Mouse (Mus musculus) forebrain, embryonic 11.5 days (tissue): ENCODE measurements around the gene Nhlh1. TPM values are rescaled to one million over a fixed set of nuclear protein-coding genes. Genes with fewer than 3 reads are reported as not detected.

Experiments used
- ATAC-seq: fragments of 200-750 bp; cut with Nextera tagmentation; replicated peaks from 2 replicates; pipeline ENCODE4 v1.8.0; 2017; ENCODE audit warnings: moderate TSS enrichment; ENCODE audit not compliant: low FRiP score
- DNase-seq: peaks from one replicate; pipeline ENCODE4 v3.0.0-alpha.2; 2017; ENCODE audit warnings: low spot score
- H3K27ac ChIP-seq: fragments of 300-500 bp; sonication (generic); 2 replicates; pipeline ENCODE4 v1.5.1; 2014; ENCODE audit warnings: low read depth, low read length
- H3K27me3 ChIP-seq: fragments of 300-500 bp; sonication (generic); 2 replicates; pipeline ENCODE4 v1.6.1; 2014; ENCODE audit warnings: mild to moderate bottlenecking, low read length, mixed read lengths; ENCODE audit not compliant: control insufficient read depth, insufficient read depth
- H3K36me3 ChIP-seq: fragments of 300-500 bp; sonication (generic); 2 replicates; pipeline ENCODE4 v1.6.1; 2014; ENCODE audit warnings: mild to moderate bottlenecking, low read length, moderate library complexity, mixed read lengths; ENCODE audit not compliant: control insufficient read depth, insufficient read depth
- H3K4me1 ChIP-seq: fragments of 300-500 bp; sonication (generic); replicated peaks from 2 replicates; pipeline ENCODE4 v1.6.1; 2014; ENCODE audit warnings: low read length, mixed read lengths; ENCODE audit not compliant: control insufficient read depth, insufficient read depth
- H3K4me2 ChIP-seq: fragments of 300-500 bp; sonication (generic); 2 replicates; pipeline ENCODE4 v1.6.1; 2014; ENCODE audit warnings: low read depth, mild to moderate bottlenecking, low read length, moderate library complexity, mixed read lengths; ENCODE audit not compliant: severe bottlenecking
- H3K4me3 ChIP-seq: fragments of 300-500 bp; sonication (generic); 2 replicates; pipeline ENCODE4 v1.5.1; 2014; ENCODE audit warnings: low read depth, low read length
- H3K9ac ChIP-seq: fragments of 300-500 bp; sonication (generic); 2 replicates; pipeline ENCODE4 v1.6.1; 2014; ENCODE audit warnings: low read length
- H3K9me3 ChIP-seq: fragments of 300-500 bp; sonication (generic); 2 replicates; pipeline ENCODE4 v1.6.1; 2016; ENCODE audit warnings: low read length, mixed read lengths; ENCODE audit not compliant: control insufficient read depth
- WGBS: fragments of 180-500 bp; shearing (Covaris S2); extraction: QIAGEN DNeasy Blood & Tissue Kit; methylation state at CpG from one replicate; pipeline ENCODE4 v1.1.7; 2014; 5-methylcytosine and 5-hydroxymethylcytosine counted together
- polyA plus RNA-seq: library from polyadenylated mRNA; unstranded; fragments of >200 nt; fragmentation: Nextera tagmentation; extraction: Ambion mirVana; gene quantifications from 2 replicates; pipeline ENCODE4 v1.2.1, GENCODE M21; 2014

The Nhlh1 gene
- polyA plus RNA-seq, 1 experiment from 2014 or later = 6.0 TPM

- peaks cover 59% of the 10 kb centered on the region for H3K4me1 ChIP-seq
- H3K4me3 ChIP-seq = peak overlapping the region; percentile 17; the same call in 1 of the 2 replicates
- no peak for ATAC-seq
- peak overlapping the region; percentile 97 for H3K27ac ChIP-seq
- WGBS = 59% methylated on average over 8 of the region's 8 CpGs
- peak overlapping the region; percentile 51 for H3K9ac ChIP-seq
- DNase-seq = no peak
- peak overlapping the region; percentile 53 for H3K4me2 ChIP-seq
- no peaks in the 10 kb centered on the region for H3K9me3 ChIP-seq
- peaks cover 11% of the 10 kb centered on the region; the same call in 1 of the 2 replicates for H3K36me3 ChIP-seq
- H3K27me3 ChIP-seq = no peaks in the 10 kb centered on the region
These were observed 41.3 kb downstream of the Nhlh1 start for GRCm38 (mm10) chr1:172016031-172016430.

- WGBS = 56% methylated on average over 9 of the region's 9 CpGs
- peaks cover 17% of the 10 kb centered on the region; the same call in 1 of the 2 replicates for H3K36me3 ChIP-seq
- H3K4me2 ChIP-seq = peak overlapping the region; percentile 53
- no peaks in the 10 kb centered on the region for H3K27me3 ChIP-seq
- H3K4me1 ChIP-seq = peaks cover 58% of the 10 kb centered on the region
- H3K4me3 ChIP-seq = no peak overlapping the region
- ATAC-seq = no peak
- H3K9ac ChIP-seq = peak overlapping the region; percentile 51
- DNase-seq = no peak
- H3K27ac ChIP-seq = peak overlapping the region; percentile 97
- H3K9me3 ChIP-seq = no peaks in the 10 kb centered on the region
These were observed 41.9 kb downstream of the Nhlh1 start for GRCm38 (mm10) chr1:172015312-172015939.

GRCm38 (mm10) chr1:172014771-172015170, 42.6 kb downstream of the Nhlh1 start:
- DNase-seq (no peak), ATAC-seq (no peak)
- peaks cover 23% of the 10 kb centered on the region; the same call in 1 of the 2 replicates for H3K36me3 ChIP-seq
- peak overlapping the region; percentile 4; the same call in 1 of the 2 replicates for H3K4me3 ChIP-seq
- H3K9me3 ChIP-seq = no peaks in the 10 kb centered on the region
- H3K4me2 ChIP-seq = peak overlapping the region; percentile 53
- no peaks in the 10 kb centered on the region for H3K27me3 ChIP-seq
- H3K9ac ChIP-seq = peak overlapping the region; percentile 51
- peaks cover 51% of the 10 kb centered on the region for H3K4me1 ChIP-seq
- WGBS = 53% methylated on average over 9 of the region's 9 CpGs
- peak overlapping the region; percentile 97 for H3K27ac ChIP-seq

- no peak overlapping the region for H3K9ac ChIP-seq
- no peaks in the 10 kb centered on the region for H3K9me3 ChIP-seq
- H3K4me1 ChIP-seq = peaks cover 34% of the 10 kb centered on the region
- WGBS = 16% methylated on average over 5 of the region's 5 CpGs
- no peak overlapping the region for H3K4me3 ChIP-seq
- H3K4me2 ChIP-seq = no peak overlapping the region
- no peaks in the 10 kb centered on the region for H3K27me3 ChIP-seq
- ATAC-seq (no peak), DNase-seq (peak; percentile 86)
- H3K36me3 ChIP-seq = peaks cover 44% of the 10 kb centered on the region
- H3K27ac ChIP-seq = peak overlapping the region; percentile 46; the same call in 1 of the 2 replicates
These were observed 45.3 kb downstream of the Nhlh1 start for GRCm38 (mm10) chr1:172012030-172012429.

- Histone ChIP-seq H3K4me3 (no peak overlapping the region), H3K4me1 (peaks cover 22% of the 10 kb centered on the region), H3K27me3 (no peaks in the 10 kb centered on the region), H3K9ac (no peak overlapping the region), H3K36me3 (peaks cover 52% of the 10 kb centered on the region), H3K9me3 (no peaks in the 10 kb centered on the region), H3K4me2 (no peak overlapping the region), H3K27ac (no peak overlapping the region)
- DNase-seq = peak; percentile 35
- WGBS = 93% methylated on average over 20 of the region's 20 CpGs
- no peak for ATAC-seq
These were observed 47.1 kb downstream of the Nhlh1 start for GRCm38 (mm10) chr1:172010042-172010824.

- Histone ChIP-seq H3K36me3 (peaks cover 57% of the 10 kb centered on the region), H3K9ac (no peak overlapping the region), H3K4me2 (no peak overlapping the region), H3K27ac (no peak overlapping the region), H3K4me3 (no peak overlapping the region), H3K4me1 (peaks cover 14% of the 10 kb centered on the region; the same call in 1 of the 2 replicates), H3K27me3 (no peaks in the 10 kb centered on the region), H3K9me3 (no peaks in the 10 kb centered on the region)
- no peak for DNase-seq
- 96% methylated on average over 21 of the region's 21 CpGs for WGBS
- no peak for ATAC-seq
These were observed 48.0 kb downstream of the Nhlh1 start for GRCm38 (mm10) chr1:172009406-172009805.

GRCm38 (mm10) chr1:172008351-172008750, 49.0 kb downstream of the Nhlh1 start:
- Histone ChIP-seq H3K4me3 (no peak overlapping the region), H3K9me3 (no peaks in the 10 kb centered on the region), H3K4me2 (no peak overlapping the region), H3K36me3 (peaks cover 62% of the 10 kb centered on the region), H3K27ac (no peak overlapping the region), H3K27me3 (no peaks in the 10 kb centered on the region), H3K9ac (no peak overlapping the region), H3K4me1 (peaks cover 6% of the 10 kb centered on the region; the same call in 1 of the 2 replicates)
- ATAC-seq (no peak), DNase-seq (peak; percentile 53)
- WGBS = 94% methylated on average over 9 of the region's 9 CpGs

GRCm38 (mm10) chr1:172007761-172008160, 49.6 kb downstream of the Nhlh1 start:
- 98% methylated on average over 21 of the region's 21 CpGs for WGBS
- H3K9me3 ChIP-seq = no peaks in the 10 kb centered on the region
- no peak overlapping the region for H3K9ac ChIP-seq
- H3K4me2 ChIP-seq = no peak overlapping the region
- no peaks in the 10 kb centered on the region for H3K27me3 ChIP-seq
- no peak overlapping the region for H3K4me3 ChIP-seq
- peaks cover 4% of the 10 kb centered on the region; the same call in 1 of the 2 replicates for H3K4me1 ChIP-seq
- peak; percentile 53 for DNase-seq
- H3K36me3 ChIP-seq = peaks cover 61% of the 10 kb centered on the region
- no peak for ATAC-seq
- no peak overlapping the region for H3K27ac ChIP-seq
